ENCODE assay signal across 21 mouse cellular contexts in genomic region chr9:69486140-69486539, GRCm38 (mm10). TPM values are rescaled to one million over a fixed set of nuclear protein-coding genes. Genes with fewer than 3 reads are reported as not detected.
DNase-seq lines count a peak whose midpoint lies in the region; ATAC-seq and TF ChIP-seq lines count a peak whose summit lies in the region.
"Had no signal": no experiment of that assay in that cellular context is flagged by ENCODE, and none has a peak within 500 bp of the region (broad histone marks: within the 10 kb centered on the region; RNA-seq: fewer than 3 reads in every experiment).

No protein-coding gene starts in this region.

- H3K9ac ChIP-seq in embryonic facial prominence, embryonic 14.5 days (ENCODE audit: low read depth, low read length) = no peak overlapping the region
- H3K9ac ChIP-seq: embryonic facial prominence, embryonic 15.5 days; heart, embryonic 12.5 days; hindbrain, embryonic 13.5 days had no signal

- no peak for TF ChIP-seq POLR2A in myocyte (IDR thresholded peaks at IDR 0.05; ENCODE audit: insufficient read length, low read depth)

- no peaks in the 10 kb centered on the region for H3K9me3 ChIP-seq in embryonic facial prominence, embryonic 14.5 days (ENCODE audit: control insufficient read depth, low read length)
- no peaks in the 10 kb centered on the region for H3K9me3 ChIP-seq in embryonic facial prominence, embryonic 10.5 days
- H3K9me3 ChIP-seq: embryonic facial prominence, embryonic 15.5 days; forebrain, embryonic 10.5 days; heart, embryonic 12.5 days; hindbrain, embryonic 13.5 days had no signal

- peaks cover 99% of the 10 kb centered on the region for H3K36me3 ChIP-seq in embryonic facial prominence, embryonic 14.5 days (ENCODE audit: control insufficient read depth, insufficient read depth, low read length)
- H3K36me3 ChIP-seq in embryonic facial prominence, embryonic 10.5 days (replicated peaks) = peaks cover 2% of the 10 kb centered on the region; the same call in 1 of the 2 replicates
- peaks cover 86% of the 10 kb centered on the region for H3K36me3 ChIP-seq in myocyte (ENCODE audit: control insufficient read depth, insufficient read depth)
- H3K36me3 ChIP-seq: forebrain, embryonic 10.5 days had no signal

- H3K79me2 ChIP-seq in myocyte (ENCODE audit: control insufficient read depth, insufficient read depth) = peaks cover 7% of the 10 kb centered on the region

- DNase-seq in embryonic facial prominence, embryonic 14.5 days (ENCODE audit: low spot score) = no peak
- no peak for DNase-seq in embryonic facial prominence, embryonic 10.5 days (ENCODE audit: low spot score)
- peak; percentile 92 for DNase-seq in thymus, postnatal 0 days (ENCODE audit: low spot score)
- DNase-seq in thymus, postnatal 36 days = peak; percentile 48 to 71
- DNase-seq in cerebellum, postnatal 36 days = no peak
- no peak for DNase-seq in left cerebral cortex, adult 9 months (ENCODE audit: low spot score in 2 of 2)
- DNase-seq: adrenal gland, adult 8-10 months; adrenal gland, postnatal 36 days; cerebellum, adult 2 months; cerebellum, postnatal 25 days; gastrocnemius, adult 2 months; gastrocnemius, postnatal 25 days; heart, postnatal 4 days had no signal

- H3K4me1 ChIP-seq in embryonic facial prominence, embryonic 14.5 days (ENCODE audit: control insufficient read depth, insufficient read depth, low read length) = no peaks in the 10 kb centered on the region
- H3K4me1 ChIP-seq in embryonic facial prominence, embryonic 10.5 days = peaks cover 21% of the 10 kb centered on the region
- H3K4me1 ChIP-seq: embryonic facial prominence, embryonic 15.5 days had no signal

- no peaks in the 10 kb centered on the region for H3K27me3 ChIP-seq in embryonic facial prominence, embryonic 14.5 days (replicated peaks; ENCODE audit: control insufficient read depth, insufficient read depth, low read length)
- H3K27me3 ChIP-seq in embryonic facial prominence, embryonic 10.5 days (replicated peaks; ENCODE audit: low read depth, poor library complexity, severe bottlenecking) = peaks cover 10% of the 10 kb centered on the region; the same call in 1 of the 2 replicates
- H3K27me3 ChIP-seq in myocyte (ENCODE audit: control insufficient read depth, insufficient read depth, insufficient read length) = no peaks in the 10 kb centered on the region
- H3K27me3 ChIP-seq: embryonic facial prominence, embryonic 15.5 days; heart, embryonic 12.5 days had no signal

- no peak overlapping the region for H3ac ChIP-seq in myocyte (ENCODE audit: control insufficient read depth, insufficient read length)

- WGBS in embryonic facial prominence, embryonic 14.5 days = 66% methylated on average over 8 of the region's 8 CpGs
- WGBS in embryonic facial prominence, embryonic 10.5 days = 77% methylated on average over 8 of the region's 8 CpGs

- H3K27ac ChIP-seq in embryonic facial prominence, embryonic 14.5 days (replicated peaks; ENCODE audit: low read depth, low read length) = no peak overlapping the region
- no peak overlapping the region for H3K27ac ChIP-seq in embryonic facial prominence, embryonic 10.5 days (replicated peaks)
- H3K27ac ChIP-seq: embryonic facial prominence, embryonic 15.5 days; forebrain, embryonic 10.5 days; gastrocnemius, adult 2 months; hindbrain, embryonic 13.5 days had no signal

- ATAC-seq in embryonic facial prominence, embryonic 14.5 days (ENCODE audit: low read depth) = peak; percentile 48; the same call in 1 of the 2 replicates
- no peak for ATAC-seq in megakaryocyte-erythroid progenitor cell, adult 5-6 weeks (replicated peaks; ENCODE audit: low FRiP score, low TSS enrichment, poor library complexity, severe bottlenecking)
- ATAC-seq: forebrain, embryonic 14.5 days had no signal

- H3K4me3 ChIP-seq in embryonic facial prominence, embryonic 14.5 days (ENCODE audit: low read depth, low read length) = no peak overlapping the region
- no peak overlapping the region for H3K4me3 ChIP-seq in embryonic facial prominence, embryonic 10.5 days
- H3K4me3 ChIP-seq in myocyte = no peak overlapping the region
- H3K4me3 ChIP-seq: embryonic facial prominence, embryonic 15.5 days; erythroblast, embryonic 14.5 days; forebrain, embryonic 10.5 days; gastrocnemius, adult 2 months; heart, embryonic 12.5 days; hindbrain, embryonic 13.5 days had no signal

- H3K4me2 ChIP-seq in embryonic facial prominence, embryonic 14.5 days (ENCODE audit: low read depth, low read length) = no peak overlapping the region
- H3K4me2 ChIP-seq in myocyte (ENCODE audit: low read depth) = no peak overlapping the region
- H3K4me2 ChIP-seq: embryonic facial prominence, embryonic 15.5 days; heart, embryonic 12.5 days; hindbrain, embryonic 13.5 days had no signal

TF ChIP-seq in myocyte, 11 proteins besides CTCF, POLR2A, EP300 and RAD21:
- TF ChIP-seq TCF12 (IDR thresholded peaks at IDR 0.05; ENCODE audit: insufficient read depth, poor library complexity, severe bottlenecking) (no peak), USF1 (IDR thresholded peaks at IDR 0.05; ENCODE audit: low read depth) (no peak), MYOD1 (IDR thresholded peaks at IDR 0.05; ENCODE audit: control insufficient read depth in 1 of 3, insufficient read length in 2 of 3, low read depth in 2 of 3) (peak in 2 of 3 experiments; percentile 34 to 72), POLR2AphosphoS2 (IDR thresholded peaks at IDR 0.05; ENCODE audit: insufficient read length, low read depth) (peak; percentile 0), REST (IDR thresholded peaks at IDR 0.05; ENCODE audit: insufficient read depth, insufficient read length) (no peak), MYOG (IDR thresholded peaks at IDR 0.05; ENCODE audit: control insufficient read depth in 1 of 3, insufficient read depth in 1 of 3, insufficient read length in 2 of 3, low read depth in 2 of 3) (peak in 2 of 3 experiments; percentile 52 to 72)
TF ChIP-seq in myocyte: peak in this region for 3.

RNA-seq across cellular contexts. Expression of gene Anxa2, which starts 32.7 kb away (rescaled TPM):
- polyA plus RNA-seq in embryonic facial prominence, embryonic 14.5 days (2014; fragmentation: Nextera tagmentation; extraction: Ambion mirVana) = 1,306 and 1,330 TPM in 2 replicates
- 112 and 145 TPM in 2 replicates for polyA plus RNA-seq in embryonic facial prominence, embryonic 10.5 days (2016; fragmentation: Nextera tagmentation; extraction: Ambion mirVana)
- polyA plus RNA-seq in myocyte (2012; fragmentation: generic; extraction: Trizol) = 1,009 TPM
- polyA plus RNA-seq in thymus, postnatal 0 days (2015; fragmentation: Nextera tagmentation; extraction: Ambion mirVana) = 713 and 718 TPM in 2 replicates
- total RNA-seq in megakaryocyte-erythroid progenitor cell, adult 5-6 weeks (2014; fragmentation: Nextera tagmentation) = 5.0 and 20.7 TPM in 2 replicates
- total RNA-seq in megakaryocyte-erythroid progenitor cell, adult 5-6 weeks (2017) = 14.2 and 15.8 TPM in 2 replicates

Comparison
In these comparisons a context has a peak if more than half of its experiments do, and no peak if none do; other contexts are left out.
1. DNase-seq: peak in thymus, postnatal 0 days (single experiment) and thymus, postnatal 36 days (2 of 2); none in embryonic facial prominence, embryonic 14.5 days (single experiment), embryonic facial prominence, embryonic 10.5 days (single experiment), cerebellum, postnatal 36 days (0 of 2) and left cerebral cortex, adult 9 months (0 of 2).